Mouse (Mus musculus) cerebellum, adult 11-12 months (tissue): ENCODE results near the gene Rbm6.
A peak's percentile ranks its signal among the peaks of the same experiment; 100 is the strongest.

ENCODE experiments used
- DNase-seq: peaks from one replicate; pipeline ENCODE4 v3.0.0; 2022

Gene Rbm6

GRCm38 (mm10) chr9:107747310-107747709, 125.7 kb downstream of the Rbm6 start:
- DNase-seq: no peak

DNA sequence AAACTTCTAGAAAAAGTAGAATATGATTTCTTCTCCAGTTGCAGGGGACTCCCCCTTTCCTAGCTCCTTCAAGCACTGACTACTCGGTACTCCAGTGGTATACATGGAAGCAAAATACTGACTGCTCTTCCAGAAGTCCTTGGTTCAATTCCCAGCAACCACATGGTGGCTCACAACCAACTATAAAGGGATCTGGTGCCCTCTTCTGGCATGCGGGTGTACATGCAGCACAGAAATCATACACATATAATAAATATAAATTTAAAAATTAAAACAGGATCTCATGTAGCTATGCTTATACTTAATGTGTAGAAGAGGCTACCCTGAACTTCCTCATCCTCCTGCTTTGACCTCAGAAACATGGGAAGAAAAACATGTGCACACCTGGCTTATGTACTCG, 126.4 kb downstream of the Rbm6 start:
- no peak for DNase-seq

- DNase-seq: no peak
These were observed 129.0 kb downstream of the Rbm6 start for GRCm38 (mm10) chr9:107744061-107744460.

GRCm38 (mm10) chr9:107738841-107739202, 134.2 kb downstream of the Rbm6 start:
- peak; percentile 51 for DNase-seq

DNA sequence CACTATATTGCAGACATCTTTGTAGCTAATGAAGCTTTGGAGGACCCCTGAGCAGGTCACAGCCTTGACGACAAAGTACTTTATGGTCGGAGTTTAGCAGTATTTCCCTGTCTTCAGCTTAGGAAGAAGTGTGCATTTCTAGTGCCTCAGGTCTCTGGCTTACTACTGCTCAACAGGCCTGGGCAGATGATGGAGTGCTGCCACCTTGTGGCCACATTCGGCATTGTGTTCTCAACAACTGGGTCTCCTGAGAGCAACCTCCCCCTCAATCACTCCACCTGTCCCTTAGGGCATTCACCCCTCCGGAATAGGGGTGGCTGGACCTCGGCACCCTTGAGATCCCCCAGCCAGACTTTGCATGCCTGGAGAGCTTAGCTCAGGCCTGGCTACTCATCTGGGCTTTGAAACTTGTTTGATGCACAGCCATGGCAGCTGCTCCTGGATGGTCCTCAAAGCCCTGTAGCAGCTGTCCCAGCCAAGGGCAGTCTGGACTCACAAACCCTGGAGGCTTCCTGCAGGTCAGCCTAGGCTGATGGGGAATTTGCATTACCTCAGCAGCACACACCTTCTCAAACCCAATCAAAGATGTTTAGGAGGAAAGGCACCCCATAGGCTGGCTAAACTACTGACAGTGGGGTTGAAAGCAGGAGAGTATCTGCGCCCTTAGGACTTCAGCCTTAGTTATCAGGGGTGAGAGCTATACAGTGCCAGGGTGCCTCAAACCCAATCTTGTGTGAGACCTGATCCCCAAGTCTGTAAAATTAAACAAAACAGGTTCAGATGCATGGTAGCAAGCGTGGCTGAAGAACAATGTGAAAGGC, 134.8 kb downstream of the Rbm6 start:
- peak; percentile 76 for DNase-seq

DNA sequence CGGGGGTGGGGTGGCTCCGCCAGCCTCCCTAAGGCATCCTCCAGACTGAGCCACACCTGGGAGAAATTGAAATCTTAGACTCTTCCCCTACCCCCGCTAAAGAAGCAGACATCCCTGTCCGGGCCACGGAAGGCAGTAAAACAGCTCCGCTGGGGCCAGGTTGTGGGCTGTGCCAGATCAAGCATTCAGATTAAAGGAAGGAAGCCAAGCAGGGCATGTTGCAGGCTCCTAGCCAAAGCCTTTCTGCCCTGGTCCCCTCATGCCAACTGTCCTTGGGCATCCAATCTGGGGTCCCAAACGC, 136.9 kb downstream of the Rbm6 start:
- peak; percentile 47 for DNase-seq

- peak; percentile 42 for DNase-seq
These were observed 137.5 kb downstream of the Rbm6 start for GRCm38 (mm10) chr9:107735356-107736184.

DNA sequence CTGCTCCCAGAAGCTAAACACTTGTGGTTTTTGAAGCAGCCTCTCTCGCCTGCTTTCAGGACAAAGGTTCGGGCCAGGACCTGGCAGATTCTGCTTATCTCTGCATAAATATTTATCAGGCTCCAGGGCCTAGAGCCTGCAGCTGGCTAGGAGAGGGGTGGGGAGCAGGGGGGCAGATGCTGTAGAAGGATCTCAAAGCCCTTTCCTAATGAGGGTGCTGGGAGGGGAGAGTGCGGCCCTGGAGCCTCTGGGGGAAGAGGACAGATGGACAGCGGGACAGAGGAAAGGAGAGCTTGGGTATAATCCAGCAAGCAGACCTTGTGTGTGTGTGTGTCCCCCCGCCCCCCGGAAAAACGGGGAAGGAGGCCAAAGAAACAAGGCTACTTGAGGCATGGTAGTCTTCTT, 138.5 kb downstream of the Rbm6 start:
- DNase-seq: no peak

- DNase-seq: no peak
These were observed 143.3 kb downstream of the Rbm6 start for GRCm38 (mm10) chr9:107729709-107730108.

DNA sequence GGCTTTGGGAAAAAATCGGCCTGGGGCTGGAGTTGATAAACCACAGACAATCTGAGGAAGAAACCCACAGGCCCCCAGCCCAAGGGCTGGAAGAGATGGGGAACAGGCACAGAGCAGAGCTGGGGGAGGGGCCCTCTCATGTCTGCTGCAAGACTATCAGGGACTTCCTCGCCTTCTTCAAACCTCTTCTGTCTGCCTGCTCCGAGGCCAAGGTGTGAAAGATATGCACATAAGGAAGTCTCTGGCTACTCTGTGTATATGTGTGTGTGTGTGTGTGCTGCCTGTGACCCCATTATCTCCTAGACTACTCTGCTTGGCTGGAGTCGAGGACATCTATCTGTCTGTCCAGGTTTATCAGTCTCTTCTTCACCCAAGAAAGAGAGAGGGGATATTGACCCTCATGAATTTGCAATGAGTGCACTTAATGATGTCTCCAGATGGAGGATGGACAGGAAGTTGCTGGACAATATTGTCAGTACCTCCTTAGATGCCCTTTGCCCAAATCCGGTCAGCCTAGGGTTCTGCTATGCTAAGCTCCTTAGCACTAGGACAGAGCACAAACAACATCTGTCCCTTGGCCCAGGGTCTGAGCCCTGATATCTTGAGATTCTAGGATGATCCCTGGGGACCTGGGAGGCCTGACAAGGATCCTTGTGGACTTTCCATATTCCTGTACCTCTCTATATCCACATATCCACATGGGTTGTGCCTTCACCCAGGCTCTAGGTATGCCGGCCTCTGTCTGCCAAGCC, 143.9 kb downstream of the Rbm6 start:
- DNase-seq: no peak

- no peak for DNase-seq
These were observed 146.0 kb downstream of the Rbm6 start for GRCm38 (mm10) chr9:107727041-107727440.

DNA sequence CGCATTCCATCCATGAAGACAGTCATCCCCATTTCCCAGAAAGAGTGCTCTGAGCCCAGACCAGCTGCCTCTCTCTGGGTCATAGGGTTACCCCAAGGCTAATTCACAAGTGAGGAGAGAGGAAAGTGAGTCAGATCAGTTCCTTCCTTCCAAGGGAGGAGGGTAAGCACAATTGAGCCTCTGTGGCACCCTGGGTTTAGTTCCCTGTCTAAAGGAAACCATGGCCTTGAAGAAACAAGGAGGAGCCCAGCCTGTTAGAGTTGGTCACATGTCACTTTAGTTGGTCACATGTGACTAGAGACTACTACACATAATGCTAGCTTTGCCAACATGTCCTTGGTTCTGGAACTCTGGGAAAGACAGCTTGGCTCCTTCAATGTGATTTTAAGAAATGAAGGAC, 148.2 kb downstream of the Rbm6 start:
- no peak for DNase-seq

DNA sequence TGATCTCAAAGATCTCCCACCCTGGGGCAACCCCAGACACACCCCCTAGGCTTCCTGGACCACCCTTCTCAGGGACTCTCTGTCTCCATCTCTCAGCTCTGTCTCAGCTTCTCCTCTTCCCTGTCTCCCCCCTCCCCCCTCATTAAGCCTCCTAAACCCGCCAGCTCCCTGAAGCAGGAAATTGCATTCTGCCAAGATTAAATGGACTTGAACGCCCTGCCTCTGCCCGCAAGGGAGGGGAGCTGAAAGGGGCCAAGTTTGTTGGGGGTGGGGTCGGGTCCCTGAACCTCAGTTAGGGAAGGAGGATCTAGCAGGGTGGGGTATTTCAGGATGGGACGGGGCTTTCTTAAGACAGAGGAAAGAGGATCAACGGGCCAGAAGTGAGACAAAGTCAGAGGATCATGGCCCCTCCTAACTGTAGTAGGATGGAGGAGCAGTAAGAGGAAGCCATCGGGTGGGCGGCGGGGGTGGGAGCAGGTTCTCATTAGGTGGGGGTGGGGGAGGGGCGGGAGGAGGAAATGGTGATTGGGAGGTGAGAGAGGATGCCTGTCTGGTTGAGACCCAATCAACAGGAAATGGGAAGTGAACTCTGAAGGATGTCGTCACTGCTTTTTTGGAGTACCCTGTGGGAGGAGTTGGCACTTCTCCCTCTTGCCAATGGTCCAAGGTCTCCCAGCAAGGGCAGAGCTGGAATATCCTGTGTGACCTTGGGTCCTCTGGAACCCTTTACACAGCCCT, 149.1 kb downstream of the Rbm6 start:
- no peak for DNase-seq
